Mouse (Mus musculus): ENCODE measurements at regions not wholly inside any gene's neighbourhood (a gene's known extent, or its start where the extent isn't known, plus 50 kb on each side); places are given as distances from the start of the nearest gene placed in this dataset.

DNA sequence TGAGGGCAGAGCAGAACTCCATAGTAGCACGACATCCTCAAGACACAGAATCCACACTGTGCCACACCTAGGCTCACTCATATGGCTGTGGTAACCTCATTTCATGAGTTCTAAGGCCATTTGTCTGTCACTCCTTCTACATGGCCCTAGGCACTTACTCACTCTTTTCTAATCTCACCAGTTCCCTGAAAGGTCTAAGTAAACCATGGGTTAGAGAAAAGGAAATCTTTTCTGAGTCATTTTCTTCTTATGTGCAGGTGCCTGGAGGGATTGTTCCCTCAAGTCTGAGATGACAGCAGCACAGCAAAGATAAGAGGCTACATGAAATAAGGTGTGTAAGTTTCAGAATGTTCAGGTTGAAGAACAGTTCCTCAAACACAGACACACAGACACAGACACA is 120.8 kb upstream of the Gdi2 start:
- TF ChIP-seq CTCF (IDR thresholded peaks at IDR 0.05; ENCODE audit: insufficient read depth, low read depth, low read length) (no peak), POLR2A (IDR thresholded peaks at IDR 0.05; ENCODE audit: insufficient read depth, low read depth, low read length) (no peak)

All from olfactory bulb, adult 2 months (tissue).